Mouse (Mus musculus): ENCODE data around the gene Tmem128. TPM values are rescaled to one million over a fixed set of nuclear protein-coding genes. Genes with fewer than 3 reads are reported as not detected.

Tmem128 gene
- polyA plus RNA-seq, 1 experiment, result 34.5 TPM

DNA sequence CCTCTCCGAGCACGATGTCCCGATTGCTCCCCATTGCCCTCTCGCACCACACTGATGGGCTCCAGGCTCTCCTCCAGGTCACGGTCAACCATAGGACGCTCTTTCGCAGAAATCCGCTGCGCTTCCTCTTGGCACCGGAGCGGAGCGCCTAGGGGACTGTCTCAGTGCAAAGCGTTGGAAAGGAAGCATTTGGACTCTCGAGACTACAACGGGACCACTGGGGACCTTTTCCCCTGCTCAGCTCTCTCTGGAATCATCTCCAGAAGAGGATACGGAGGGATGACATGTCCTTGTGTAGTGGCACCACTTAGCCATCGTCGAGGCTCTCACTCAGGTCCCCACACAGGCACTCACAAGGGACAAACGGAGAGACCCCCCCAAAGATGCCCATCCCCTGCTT, 16.5 kb downstream of the Tmem128 start:
- no peak overlapping the region for H3K27ac ChIP-seq (ENCODE audit: insufficient read depth, low read length)
- no peak overlapping the region for H3K4me3 ChIP-seq (ENCODE audit: insufficient read depth, low read length)
- H3K4me1 ChIP-seq (ENCODE audit: control insufficient read depth, insufficient read depth, low read length), result no peaks in the 10 kb centered on the region
- TF ChIP-seq CTCF (IDR thresholded peaks at IDR 0.05; ENCODE audit: borderline replicate concordance, insufficient read depth, low read length) (no peak), POLR2A (IDR thresholded peaks at IDR 0.05; ENCODE audit: low read depth, low read length) (no peak)

GRCm38 (mm10) chr5:38277098-38277866, 17.3 kb downstream of the Tmem128 start:
- H3K27ac ChIP-seq (ENCODE audit: insufficient read depth, low read length), result no peak overlapping the region
- no peak overlapping the region for H3K4me3 ChIP-seq (ENCODE audit: insufficient read depth, low read length)
- H3K4me1 ChIP-seq (ENCODE audit: control insufficient read depth, insufficient read depth, low read length), result no peaks in the 10 kb centered on the region
- TF ChIP-seq CTCF (IDR thresholded peaks at IDR 0.05; ENCODE audit: borderline replicate concordance, insufficient read depth, low read length) (no peak), POLR2A (IDR thresholded peaks at IDR 0.05; ENCODE audit: low read depth, low read length) (no peak)

- no peak overlapping the region for H3K27ac ChIP-seq (ENCODE audit: insufficient read depth, low read length)
- no peaks in the 10 kb centered on the region for H3K4me1 ChIP-seq (ENCODE audit: control insufficient read depth, insufficient read depth, low read length)
- TF ChIP-seq POLR2A (IDR thresholded peaks at IDR 0.05; ENCODE audit: low read depth, low read length) (no peak), CTCF (IDR thresholded peaks at IDR 0.05; ENCODE audit: borderline replicate concordance, insufficient read depth, low read length) (no peak)
- no peak overlapping the region for H3K4me3 ChIP-seq (ENCODE audit: insufficient read depth, low read length)
Measured at GRCm38 (mm10) chr5:38277936-38278600, 18.1 kb downstream of the Tmem128 start.

GRCm38 (mm10) chr5:38280075-38280474, 20.1 kb downstream of the Tmem128 start:
- Histone ChIP-seq H3K27ac (ENCODE audit: insufficient read depth, low read length) (no peak overlapping the region), H3K4me3 (ENCODE audit: insufficient read depth, low read length) (no peak overlapping the region), H3K4me1 (ENCODE audit: control insufficient read depth, insufficient read depth, low read length) (no peaks in the 10 kb centered on the region)
- TF ChIP-seq CTCF (IDR thresholded peaks at IDR 0.05; ENCODE audit: borderline replicate concordance, insufficient read depth, low read length), result no peak
- no peak for TF ChIP-seq POLR2A (IDR thresholded peaks at IDR 0.05; ENCODE audit: low read depth, low read length)

DNA sequence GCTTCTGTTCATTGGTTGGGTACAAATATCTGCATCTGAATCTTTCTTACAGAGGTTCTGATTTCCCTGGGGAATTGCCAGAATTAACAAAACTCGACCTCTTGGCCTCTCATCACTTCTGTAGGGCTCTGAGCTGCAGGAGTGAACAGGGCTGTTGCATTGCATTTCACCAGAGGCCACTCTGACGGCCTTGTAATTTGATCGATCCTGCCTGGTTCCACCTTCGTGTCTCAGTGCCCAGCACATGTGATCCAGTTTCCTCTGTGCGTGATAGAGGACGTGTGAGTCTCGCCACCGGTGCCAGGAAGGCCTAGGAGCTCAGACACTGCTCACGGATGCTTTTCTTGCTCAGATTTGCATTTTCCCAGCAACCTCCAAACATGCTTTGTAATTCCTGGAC, 25.7 kb downstream of the Tmem128 start:
- Histone ChIP-seq H3K4me1 (ENCODE audit: control insufficient read depth, insufficient read depth, low read length) (no peaks in the 10 kb centered on the region), H3K4me3 (ENCODE audit: insufficient read depth, low read length) (no peak overlapping the region), H3K27ac (ENCODE audit: insufficient read depth, low read length) (no peak overlapping the region)
- no peak for TF ChIP-seq CTCF (IDR thresholded peaks at IDR 0.05; ENCODE audit: borderline replicate concordance, insufficient read depth, low read length)
- no peak for TF ChIP-seq POLR2A (IDR thresholded peaks at IDR 0.05; ENCODE audit: low read depth, low read length)

GRCm38 (mm10) chr5:38288476-38288875, 28.5 kb downstream of the Tmem128 start:
- Histone ChIP-seq H3K27ac (ENCODE audit: insufficient read depth, low read length) (no peak overlapping the region), H3K4me1 (ENCODE audit: control insufficient read depth, insufficient read depth, low read length) (no peaks in the 10 kb centered on the region), H3K4me3 (ENCODE audit: insufficient read depth, low read length) (no peak overlapping the region)
- no peak for TF ChIP-seq POLR2A (IDR thresholded peaks at IDR 0.05; ENCODE audit: low read depth, low read length)
- no peak for TF ChIP-seq CTCF (IDR thresholded peaks at IDR 0.05; ENCODE audit: borderline replicate concordance, insufficient read depth, low read length)

- no peak overlapping the region for H3K4me3 ChIP-seq (ENCODE audit: insufficient read depth, low read length)
- TF ChIP-seq CTCF (IDR thresholded peaks at IDR 0.05; ENCODE audit: borderline replicate concordance, insufficient read depth, low read length) (no peak), POLR2A (IDR thresholded peaks at IDR 0.05; ENCODE audit: low read depth, low read length) (no peak)
- no peaks in the 10 kb centered on the region for H3K4me1 ChIP-seq (ENCODE audit: control insufficient read depth, insufficient read depth, low read length)
- no peak overlapping the region for H3K27ac ChIP-seq (ENCODE audit: insufficient read depth, low read length)
Measured at GRCm38 (mm10) chr5:38301761-38302411, 41.9 kb downstream of the Tmem128 start.

DNA sequence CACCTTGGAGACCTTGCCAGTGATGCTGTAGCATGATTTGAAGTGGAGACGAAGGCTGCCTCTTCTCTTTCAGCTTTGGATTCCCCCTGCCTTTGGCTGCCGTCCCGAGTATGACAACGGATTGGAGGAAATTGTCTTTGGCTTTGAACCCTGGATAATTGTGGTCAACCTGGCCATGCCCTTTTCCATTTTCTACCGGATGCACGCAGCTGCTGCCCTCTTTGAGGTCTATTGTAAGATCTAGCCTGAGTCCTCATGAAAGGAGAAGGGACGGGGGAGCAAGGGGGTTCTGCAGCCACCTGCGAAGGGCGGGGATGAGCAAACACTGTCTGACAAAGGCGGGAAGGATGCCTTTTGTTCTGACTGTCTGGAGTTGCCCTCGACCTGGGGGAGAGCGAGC, 42.7 kb downstream of the Tmem128 start:
- H3K4me3 ChIP-seq (ENCODE audit: insufficient read depth, low read length), result no peak overlapping the region
- TF ChIP-seq POLR2A (IDR thresholded peaks at IDR 0.05; ENCODE audit: low read depth, low read length) (no peak), CTCF (IDR thresholded peaks at IDR 0.05; ENCODE audit: borderline replicate concordance, insufficient read depth, low read length) (no peak)
- H3K4me1 ChIP-seq (ENCODE audit: control insufficient read depth, insufficient read depth, low read length), result no peaks in the 10 kb centered on the region
- no peak overlapping the region for H3K27ac ChIP-seq (ENCODE audit: insufficient read depth, low read length)

DNA sequence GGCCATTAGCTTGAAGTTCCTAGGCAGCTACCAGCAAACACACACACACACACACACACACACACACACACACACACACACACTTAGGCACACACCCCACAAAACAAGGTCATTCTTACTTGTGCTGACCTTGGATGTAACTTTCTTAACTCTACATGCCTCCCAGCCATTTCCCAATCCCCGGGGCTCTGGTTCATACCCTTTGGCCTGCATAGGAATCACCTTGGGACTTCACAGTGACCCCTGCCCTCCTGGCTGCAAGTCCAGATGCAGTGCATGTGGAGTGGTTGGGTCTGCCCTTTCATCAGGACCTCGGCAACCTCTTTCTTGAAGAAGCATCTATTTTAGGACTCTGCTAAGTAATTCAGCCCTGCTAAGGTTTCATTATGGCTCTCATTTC, 45.3 kb downstream of the Tmem128 start:
- TF ChIP-seq CTCF (IDR thresholded peaks at IDR 0.05; ENCODE audit: borderline replicate concordance, insufficient read depth, low read length) (no peak), POLR2A (IDR thresholded peaks at IDR 0.05; ENCODE audit: low read depth, low read length) (no peak)
- H3K27ac ChIP-seq (ENCODE audit: insufficient read depth, low read length), result no peak overlapping the region
- H3K4me1 ChIP-seq (ENCODE audit: control insufficient read depth, insufficient read depth, low read length), result no peaks in the 10 kb centered on the region
- H3K4me3 ChIP-seq (ENCODE audit: insufficient read depth, low read length), result no peak overlapping the region
